Mouse (Mus musculus) spleen, embryonic (tissue): Measurements from ENCODE around the gene Gm20715.

Experiments used
- CTCF ChIA-PET: fragments of 350-600 bp; sonication (Branson Sonifier 250); formaldehyde crosslinking; loops from one replicate; lab custom pipeline; 2022; lab: Charles Lee

Gm20715 gene

GRCm38 (mm10) chr7:6429381-6429780 lies 19.3 kb downstream of the Gm20715 start:
- CTCF ChIA-PET: no interaction called here

GRCm38 (mm10) chr7:6430342-6430741 lies 20.3 kb downstream of the Gm20715 start:
- CTCF ChIA-PET: no interaction called here

- CTCF ChIA-PET: no interaction called here
Measured at GRCm38 (mm10) chr7:6438388-6438787, 28.3 kb downstream of the Gm20715 start, which contains the start of gene Olfr1344. Olfr1344 (plus strand) TSS chr7:6438688.

- CTCF ChIA-PET: no interaction called here
Measured at GRCm38 (mm10) chr7:6441173-6441572, 31.1 kb downstream of the Gm20715 start.

- CTCF ChIA-PET: no interaction called here
Measured at GRCm38 (mm10) chr7:6447771-6448170, 37.7 kb downstream of the Gm20715 start.

GRCm38 (mm10) chr7:6455868-6456267 lies 45.8 kb downstream of the Gm20715 start, which contains the start of gene Olfr1336:
Olfr1336 (plus strand) TSS chr7:6456168.
- CTCF ChIA-PET: no interaction called here

GRCm38 (mm10) chr7:6456399-6456798 lies 46.3 kb downstream of the Gm20715 start:
- CTCF ChIA-PET: no interaction called here

GRCm38 (mm10) chr7:6466951-6467350 lies 56.9 kb downstream of the Gm20715 start, which contains the start of gene Olfr1346:
Olfr1346 (plus strand) TSS chr7:6467101.
- CTCF ChIA-PET: no interaction called here

GRCm38 (mm10) chr7:6477633-6478032 lies 67.6 kb downstream of the Gm20715 start:
- CTCF ChIA-PET: interaction anchor here (0.6 kb wide), 1 partner anchor 267 kb away, joined by 12 read pairs; no protein-coding TSS in a partner anchor

- CTCF ChIA-PET: no interaction called here
Measured at GRCm38 (mm10) chr7:6486841-6487240, 76.8 kb downstream of the Gm20715 start, which contains the start of gene Olfr5. Olfr5 (minus strand) TSS chr7:6486941.
